Mouse (Mus musculus) thymus, adult 2 months (tissue): ENCODE measurements around the gene Pparg.

Experiments
- CTCF ChIP-seq: fragments of 200-500 bp; IDR thresholded peaks from 2 replicates; pipeline ENCODE4 v1.5.1; 2012; ENCODE audit warnings: mild to moderate bottlenecking, control low read depth, low read length, moderate library complexity, borderline replicate concordance; ENCODE audit not compliant: control insufficient read depth, poor library complexity, insufficient read depth; ENCODE audit errors: extremely low read depth
- POLR2A ChIP-seq: fragments of 200-500 bp; IDR thresholded peaks from 2 replicates; pipeline ENCODE4 v1.6.1; 2012; ENCODE audit warnings: mild to moderate bottlenecking, low read length, control low read depth, moderate library complexity; ENCODE audit not compliant: control insufficient read depth, poor library complexity, insufficient read depth; ENCODE audit errors: extremely low read depth

DNA sequence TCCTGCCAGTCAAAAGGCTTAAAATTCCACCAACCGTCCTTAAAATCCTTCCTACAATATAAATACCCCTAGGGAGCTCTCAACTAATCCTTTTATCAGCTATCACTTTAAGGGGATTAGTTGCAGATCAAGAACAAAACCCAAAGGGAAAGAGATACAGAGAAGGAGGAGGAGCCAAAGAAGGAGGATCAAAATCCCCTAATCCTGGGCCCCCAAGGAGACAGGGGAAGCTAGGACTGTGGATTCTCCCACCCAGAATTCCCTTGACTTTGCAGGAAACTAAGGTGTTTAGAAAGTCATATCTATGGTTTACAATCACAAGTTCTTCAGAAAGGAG, 120.2 kb downstream of the Pparg start:
- TF ChIP-seq POLR2A (no peak), CTCF (no peak)
